ENCODE assay signal across 16 mouse cellular contexts in the genomic region with DNA sequence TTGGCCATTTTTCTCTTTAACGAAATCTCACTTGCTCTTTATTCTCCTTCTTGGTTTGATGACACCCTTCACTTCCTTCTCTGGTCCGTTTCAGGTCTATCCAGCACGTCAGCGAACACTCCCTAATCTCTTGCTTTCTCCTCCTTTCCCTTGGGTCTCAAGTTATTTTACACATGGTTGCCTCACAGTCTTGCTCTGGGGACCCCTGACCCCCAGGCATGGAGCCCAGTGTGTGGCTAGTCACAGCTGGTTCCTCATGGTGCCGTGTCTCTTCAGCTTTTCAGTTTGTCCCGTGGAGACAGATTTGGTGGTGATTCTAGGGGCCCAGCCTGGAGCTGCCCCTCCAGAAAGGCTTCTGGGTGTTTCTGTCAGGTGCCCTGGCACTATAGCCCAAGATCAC. TPM values are rescaled to one million over a fixed set of nuclear protein-coding genes. Genes with fewer than 3 reads are reported as not detected.
"Had no signal": no experiment of that assay in that cellular context is flagged by ENCODE, and none has a peak within 500 bp of the region (broad histone marks: within the 10 kb centered on the region; RNA-seq: fewer than 3 reads in every experiment).

No protein-coding gene starts in this region.

RNA-seq across cellular contexts. Expression of a gene that starts 16.4 kb away (rescaled TPM):
- polyA plus RNA-seq: cerebellum, adult 2 months; embryonic facial prominence, embryonic 10.5 days; embryonic facial prominence, embryonic 11.5 days; embryonic facial prominence, embryonic 12.5 days; embryonic facial prominence, embryonic 13.5 days; embryonic facial prominence, embryonic 14.5 days; embryonic facial prominence, embryonic 15.5 days; erythroblast, embryonic 14.5 days; forebrain, embryonic 10.5 days; forebrain, embryonic 11.5 days; forebrain, embryonic 12.5 days; forebrain, embryonic 14.5 days; forebrain, embryonic 15.5 days; forebrain, embryonic 16.5 days; forebrain, postnatal 0 days; frontal cortex, adult 2 months had no signal
